Mouse (Mus musculus): Measurements from ENCODE around the gene Gm14419.
"Not testable (repeated sequence)": the region's sequence is repeated elsewhere in the genome, so short reads cannot be mapped to it uniquely, and the experiment has no call there.

Gene Gm14419

GRCm38 (mm10) chr2:177000656-177001055, at the start of gene Gm14419:
Gm14419 (plus strand) TSS chr2:177000956.
- DNase-seq (ENCODE audit: low spot score in 2 of 2) = not testable (repeated sequence)
